Mouse (Mus musculus): ENCODE results near the gene Trim26. TPM values are rescaled to one million over a fixed set of nuclear protein-coding genes. Genes with fewer than 3 reads are reported as not detected.

The Trim26 gene
- polyA plus RNA-seq, 1 experiment from 2014 or later: 37.5 TPM

GRCm38 (mm10) chr17:36900691-36901090, 63.8 kb downstream of the Trim26 start:
- Histone ChIP-seq H3K4me2 (ENCODE audit: low read depth) (no peak overlapping the region), H3K27ac (ENCODE audit: low read depth, low read length) (no peak overlapping the region), H3K4me1 (ENCODE audit: control insufficient read depth, insufficient read depth, low read length) (no peaks in the 10 kb centered on the region), H3K9me3 (ENCODE audit: control insufficient read depth, low read length) (no peaks in the 10 kb centered on the region), H3K27me3 (ENCODE audit: control insufficient read depth, insufficient read depth, low read length) (no peaks in the 10 kb centered on the region), H3K4me3 (ENCODE audit: low read depth, low read length) (no peak overlapping the region), H3K36me3 (ENCODE audit: control insufficient read depth, insufficient read depth, low read length) (no peaks in the 10 kb centered on the region), H3K9ac (ENCODE audit: low read length) (no peak overlapping the region)
- ATAC-seq (ENCODE audit: insufficient read depth, low FRiP score, low TSS enrichment) (no peak), DNase-seq (ENCODE audit: low spot score) (no peak)
- 39% methylated on average over 1 of the region's 1 CpGs for WGBS

- DNase-seq (ENCODE audit: low spot score): no peak
- no peak overlapping the region for H3K9ac ChIP-seq (ENCODE audit: low read length)
- H3K4me2 ChIP-seq (ENCODE audit: low read depth): no peak overlapping the region
- no peak for ATAC-seq (ENCODE audit: insufficient read depth, low FRiP score, low TSS enrichment)
- H3K4me3 ChIP-seq (ENCODE audit: low read depth, low read length): no peak overlapping the region
- WGBS: 85% methylated on average over 3 of the region's 3 CpGs
- no peaks in the 10 kb centered on the region for H3K27me3 ChIP-seq (ENCODE audit: control insufficient read depth, insufficient read depth, low read length)
- H3K9me3 ChIP-seq (ENCODE audit: control insufficient read depth, low read length): no peaks in the 10 kb centered on the region
- H3K4me1 ChIP-seq (ENCODE audit: control insufficient read depth, insufficient read depth, low read length): no peaks in the 10 kb centered on the region
- H3K27ac ChIP-seq (ENCODE audit: low read depth, low read length): no peak overlapping the region
- no peaks in the 10 kb centered on the region for H3K36me3 ChIP-seq (ENCODE audit: control insufficient read depth, insufficient read depth, low read length)
These were observed 66.7 kb downstream of the Trim26 start for GRCm38 (mm10) chr17:36903651-36904050.

GRCm38 (mm10) chr17:36908235-36908634, 71.3 kb downstream of the Trim26 start:
- 50% methylated on average over 1 of the region's 1 CpGs for WGBS
- DNase-seq (ENCODE audit: low spot score) (no peak), ATAC-seq (ENCODE audit: insufficient read depth, low FRiP score, low TSS enrichment) (no peak)
- no peak overlapping the region for H3K4me2 ChIP-seq (ENCODE audit: low read depth)
- no peak overlapping the region for H3K27ac ChIP-seq (ENCODE audit: low read depth, low read length)
- no peak overlapping the region for H3K9ac ChIP-seq (ENCODE audit: low read length)
- no peaks in the 10 kb centered on the region for H3K9me3 ChIP-seq (ENCODE audit: control insufficient read depth, low read length)
- H3K27me3 ChIP-seq (ENCODE audit: control insufficient read depth, insufficient read depth, low read length): no peaks in the 10 kb centered on the region
- H3K4me1 ChIP-seq (ENCODE audit: control insufficient read depth, insufficient read depth, low read length): no peaks in the 10 kb centered on the region
- no peaks in the 10 kb centered on the region for H3K36me3 ChIP-seq (ENCODE audit: control insufficient read depth, insufficient read depth, low read length)
- no peak overlapping the region for H3K4me3 ChIP-seq (ENCODE audit: low read depth, low read length)

Other genes starting within 250 kb of the Trim26 start
- not detected in 2 replicates for gene H2-M9, start 194.5 kb upstream of the Trim26 start, polyA plus RNA-seq (2014; fragmentation: Nextera tagmentation; extraction: Ambion mirVana)
- gene H2-M1, start 164.9 kb upstream of the Trim26 start, polyA plus RNA-seq (2014; fragmentation: Nextera tagmentation; extraction: Ambion mirVana): not detected in 2 replicates
- gene H2-M10.5, start 64.2 kb upstream of the Trim26 start, polyA plus RNA-seq (2014; fragmentation: Nextera tagmentation; extraction: Ambion mirVana): not detected in 2 replicates
- not detected in 2 replicates for gene H2-M10.6, start 25.0 kb upstream of the Trim26 start, polyA plus RNA-seq (2014; fragmentation: Nextera tagmentation; extraction: Ambion mirVana)
- gene Trim15, start 30.1 kb downstream of the Trim26 start, polyA plus RNA-seq (2014; fragmentation: Nextera tagmentation; extraction: Ambion mirVana): 0.42 and 0.66 TPM in 2 replicates
- gene Trim10, start 32.4 kb downstream of the Trim26 start, polyA plus RNA-seq (2014; fragmentation: Nextera tagmentation; extraction: Ambion mirVana): 5.7 and 7.5 TPM in 2 replicates
- gene Trim40, start 53.0 kb downstream of the Trim26 start, polyA plus RNA-seq (2014; fragmentation: Nextera tagmentation; extraction: Ambion mirVana): not detected in 2 replicates
- not detected in 2 replicates for gene Trim31, start 61.0 kb downstream of the Trim26 start, polyA plus RNA-seq (2014; fragmentation: Nextera tagmentation; extraction: Ambion mirVana)
- 0.93 and 1.1 TPM in 2 replicates for gene Rnf39, start 105.8 kb downstream of the Trim26 start, polyA plus RNA-seq (2014; fragmentation: Nextera tagmentation; extraction: Ambion mirVana)
- 151 and 162 TPM in 2 replicates for gene Ppp1r11, start 114.6 kb downstream of the Trim26 start, polyA plus RNA-seq (2014; fragmentation: Nextera tagmentation; extraction: Ambion mirVana)
- gene Znrd1, start 121.4 kb downstream of the Trim26 start, polyA plus RNA-seq (2014; fragmentation: Nextera tagmentation; extraction: Ambion mirVana): 84.7 and 90.2 TPM in 2 replicates
- 7.8 and 8.1 TPM in 2 replicates for gene Znrd1as, start 121.5 kb downstream of the Trim26 start, polyA plus RNA-seq (2014; fragmentation: Nextera tagmentation; extraction: Ambion mirVana)
- gene 2410137M14Rik, start 144.1 kb downstream of the Trim26 start, polyA plus RNA-seq (2014; fragmentation: Nextera tagmentation; extraction: Ambion mirVana): not detected in 2 replicates
- gene H2-M5, start 152.4 kb downstream of the Trim26 start, polyA plus RNA-seq (2014; fragmentation: Nextera tagmentation; extraction: Ambion mirVana): 0.59 and 1.1 TPM in 2 replicates
- gene Zfp57, start 164.0 kb downstream of the Trim26 start, polyA plus RNA-seq (2014; fragmentation: Nextera tagmentation; extraction: Ambion mirVana): 128 and 135 TPM in 2 replicates
- 0.23 and 0.40 TPM in 2 replicates for gene Mog, start 186.3 kb downstream of the Trim26 start, polyA plus RNA-seq (2014; fragmentation: Nextera tagmentation; extraction: Ambion mirVana)
- gene Gabbr1, start 208.8 kb downstream of the Trim26 start, polyA plus RNA-seq (2014; fragmentation: Nextera tagmentation; extraction: Ambion mirVana): 21.3 and 22.7 TPM in 2 replicates